Mouse (Mus musculus): ENCODE data around the gene Zfp217. TPM values are rescaled to one million over a fixed set of nuclear protein-coding genes. Genes with fewer than 3 reads are reported as not detected.

Zfp217 gene
- total RNA-seq, 2 experiments from 2014 or later, result 14.4 to 17.7 TPM

DNA sequence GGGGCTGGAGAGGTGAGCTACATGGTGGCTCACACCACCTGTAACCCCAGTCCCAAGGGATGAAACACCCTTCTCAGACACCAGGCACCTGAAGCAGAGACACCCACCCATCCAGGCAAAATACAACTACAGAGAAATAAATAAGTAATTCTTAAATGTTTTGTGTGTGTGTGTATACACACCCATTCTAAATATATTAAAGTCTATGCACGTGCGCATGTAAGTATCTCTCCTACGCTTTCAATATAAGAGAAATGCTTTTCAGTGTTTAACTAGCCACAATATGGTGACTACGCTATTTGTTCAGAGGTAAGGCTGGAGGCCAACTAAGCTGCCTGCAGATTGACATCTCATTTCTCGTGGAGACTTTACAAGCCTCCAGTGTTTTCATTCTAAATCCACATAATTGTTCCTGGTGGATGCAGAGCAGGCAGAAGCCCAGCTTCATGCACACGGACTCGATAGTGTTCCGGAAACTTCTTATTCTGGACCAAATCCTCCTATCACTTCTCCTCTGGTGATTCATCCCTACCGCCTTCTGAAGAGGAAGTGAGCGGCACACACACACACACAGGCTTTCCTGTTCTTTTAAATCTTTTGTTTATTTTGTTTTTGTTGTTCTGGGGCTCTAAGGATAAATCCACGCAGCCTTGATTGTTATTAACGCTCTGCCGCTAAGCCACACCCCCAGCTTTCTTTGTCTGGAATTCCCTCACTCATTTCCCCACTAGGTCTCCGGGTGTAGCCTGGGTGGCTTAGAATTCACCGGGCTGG is 12.1 kb upstream of the Zfp217 start:
- DNase-seq, result peak; percentile 32 to 42
- intact Hi-C loops (cut with DNase I), result loop anchor here (5.0 kb wide), 1 partner anchor 43 kb away; no protein-coding TSS in a partner anchor

DNA sequence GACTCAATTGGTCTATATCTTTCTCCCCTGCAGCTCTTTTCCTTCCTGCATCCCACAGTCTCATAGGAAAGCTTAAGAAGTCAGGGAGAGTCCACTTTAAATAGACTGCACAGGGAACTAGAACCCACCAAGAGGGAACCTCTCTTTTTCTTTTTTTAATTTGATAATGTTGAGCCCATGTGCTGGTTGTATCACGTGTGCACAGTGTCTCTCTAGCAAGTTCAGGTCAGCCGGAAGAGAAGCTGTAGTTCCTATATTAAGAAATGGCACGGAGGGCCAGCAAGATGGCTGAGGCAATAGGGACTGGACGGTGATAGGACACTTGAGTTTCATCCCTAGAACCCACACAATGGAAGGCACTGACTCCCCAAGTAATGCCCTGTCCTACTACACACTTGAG is 11.1 kb upstream of the Zfp217 start:
- intact Hi-C loops (cut with DNase I), result loop anchor here (5.0 kb wide), 1 partner anchor 42 kb away; no protein-coding TSS in a partner anchor
- DNase-seq, result no peak

DNA sequence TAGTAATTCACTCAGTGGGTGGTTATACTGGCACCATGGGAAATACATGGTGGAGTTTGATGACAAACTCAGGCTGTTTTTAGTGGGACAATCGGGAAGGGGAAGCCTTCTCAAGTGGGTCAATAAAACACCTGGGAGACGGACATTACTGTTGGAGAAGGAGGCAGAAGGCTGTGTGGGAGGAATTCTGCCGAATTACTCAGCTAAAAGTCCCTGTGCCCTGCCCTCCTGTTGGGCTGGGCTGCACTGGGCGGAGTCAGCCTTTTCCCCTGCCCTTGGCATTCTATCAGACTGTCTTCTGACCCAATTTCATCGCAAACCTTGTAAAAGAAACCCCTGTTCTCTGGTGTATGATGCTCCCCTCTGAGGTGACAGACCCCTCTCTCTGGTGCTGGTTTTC is 10.3 kb upstream of the Zfp217 start:
- DNase-seq, result no peak
- intact Hi-C loops (cut with DNase I), result loop anchor here (5.0 kb wide), 1 partner anchor 41 kb away; no protein-coding TSS in a partner anchor

DNA sequence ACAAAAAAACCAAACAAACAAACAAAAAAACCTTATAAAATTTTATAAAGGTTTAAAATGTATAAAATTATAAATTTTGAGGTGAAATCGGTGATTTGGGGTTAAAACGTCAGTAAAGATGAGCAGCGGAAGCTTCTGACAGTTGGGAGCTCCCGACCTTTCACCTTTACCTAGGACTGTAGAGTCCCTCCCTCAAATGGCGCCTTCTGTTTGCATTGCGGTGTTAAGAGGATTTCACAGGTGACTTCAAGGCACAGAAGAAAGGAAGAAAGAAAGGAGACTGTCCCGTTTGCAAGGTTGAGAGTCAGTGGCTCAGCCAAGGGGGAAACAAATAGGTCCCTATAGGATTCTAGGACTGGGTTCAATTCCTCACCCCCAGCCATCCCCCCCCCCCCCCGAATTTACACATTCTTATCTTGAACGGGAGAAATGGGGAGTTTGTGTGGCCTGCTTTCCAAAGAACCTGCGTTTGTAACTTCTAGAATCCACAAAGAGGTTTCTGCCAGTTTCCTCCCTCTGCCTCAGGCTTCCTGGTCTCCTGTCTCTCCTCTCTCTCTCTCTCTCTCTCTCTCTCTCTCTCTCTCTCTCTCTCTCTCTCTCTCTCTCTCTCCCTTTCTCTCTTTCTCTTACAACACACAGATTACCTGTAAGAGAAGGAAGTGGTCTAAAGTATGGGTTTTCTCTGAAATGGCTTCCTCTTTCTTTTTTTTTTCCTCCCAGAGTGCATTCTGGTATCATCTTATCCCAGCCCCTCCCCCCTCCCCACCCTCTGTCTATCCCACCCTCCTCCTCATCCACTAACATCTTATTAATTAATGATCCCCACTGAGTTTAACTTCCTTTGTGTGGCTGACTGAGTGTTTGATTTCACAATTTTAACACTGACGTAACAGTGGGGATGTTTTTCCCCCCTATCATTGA is 9.6 kb upstream of the Zfp217 start:
- no peak for DNase-seq
- intact Hi-C loops (cut with DNase I), result loop anchor here (5.0 kb wide), 1 partner anchor 40 kb away; no protein-coding TSS in a partner anchor

DNA sequence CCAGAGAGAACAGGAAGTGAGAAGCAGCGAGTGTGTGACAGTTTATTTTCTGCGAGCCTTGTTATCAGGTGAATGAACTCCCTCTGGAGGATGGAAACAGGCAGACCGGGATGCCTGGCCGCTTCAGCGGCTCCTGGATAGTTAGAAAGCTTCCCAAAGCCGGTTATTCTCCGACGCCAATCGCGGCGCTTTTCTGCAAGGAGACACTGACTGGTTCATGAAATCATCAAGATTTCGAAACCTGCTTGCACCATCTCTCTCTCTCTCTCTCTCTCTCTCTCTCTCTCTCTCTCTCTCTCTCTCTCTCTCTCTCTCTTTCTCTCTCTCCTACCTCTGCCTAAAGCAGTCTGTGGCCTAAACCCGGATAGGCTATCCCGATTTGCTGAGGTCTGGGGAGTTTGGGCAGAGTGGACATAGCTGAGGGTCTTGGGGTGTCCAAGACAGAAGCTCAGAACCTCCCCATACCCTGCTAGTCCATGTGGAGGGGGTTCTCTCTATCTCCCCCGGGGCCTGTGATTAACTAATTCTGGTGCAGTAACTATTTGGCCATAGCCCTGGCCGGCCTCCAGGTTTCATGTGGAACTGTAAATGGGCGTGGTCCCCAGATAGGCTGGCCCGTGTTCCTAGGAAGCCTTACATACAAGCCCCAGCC is 7.3 kb upstream of the Zfp217 start:
- intact Hi-C loops (cut with DNase I), result loop anchor here (2.0 to 5.0 kb wide), 3 partner anchors 26 to 64 kb away; no protein-coding TSS in a partner anchor
- DNase-seq, result peak; percentile 85 to 86

DNA sequence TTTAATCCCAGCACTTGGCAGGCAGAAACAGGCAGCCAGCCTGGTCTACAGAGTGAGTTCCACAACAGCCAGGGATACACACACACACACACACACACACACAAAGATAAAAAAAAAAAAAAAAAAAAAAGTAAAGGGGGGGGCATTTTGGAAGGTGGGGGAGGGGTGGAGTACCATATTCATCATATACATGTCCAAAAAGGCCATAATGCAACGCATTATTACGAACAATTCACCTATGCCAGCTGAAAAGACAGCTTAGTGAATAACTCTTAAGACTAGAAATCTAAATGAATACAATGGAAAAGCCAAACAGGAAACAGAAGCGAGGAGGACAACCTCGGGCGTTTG is 6.8 kb upstream of the Zfp217 start:
- no peak for DNase-seq
- intact Hi-C loops (cut with DNase I), result loop anchor here (2.0 to 5.0 kb wide), 3 partner anchors 26 to 64 kb away; no protein-coding TSS in a partner anchor

DNA sequence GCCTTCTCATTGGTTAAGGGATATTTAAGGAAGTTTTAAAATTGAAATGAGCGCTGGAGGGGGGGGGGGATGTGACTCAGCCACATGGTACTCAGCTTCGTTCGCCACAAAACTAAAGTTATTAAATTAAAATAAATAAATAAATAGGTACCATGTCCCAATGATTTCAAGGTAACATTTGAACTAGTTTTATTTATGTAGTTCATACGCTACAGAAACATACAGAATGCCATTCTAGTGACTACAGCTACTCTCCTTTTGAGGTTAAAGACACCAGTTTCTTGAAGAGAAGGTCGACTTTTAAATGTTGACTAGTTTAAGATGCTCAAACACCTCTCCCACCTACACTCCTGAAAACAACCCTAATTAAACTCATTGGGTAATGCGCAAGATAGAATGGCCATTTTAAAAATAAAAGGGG is 6.4 kb upstream of the Zfp217 start:
- intact Hi-C loops (cut with DNase I), result loop anchor here (2.0 kb wide), 2 partner anchors 26 to 64 kb away; no protein-coding TSS in a partner anchor
- DNase-seq, result no peak

DNA sequence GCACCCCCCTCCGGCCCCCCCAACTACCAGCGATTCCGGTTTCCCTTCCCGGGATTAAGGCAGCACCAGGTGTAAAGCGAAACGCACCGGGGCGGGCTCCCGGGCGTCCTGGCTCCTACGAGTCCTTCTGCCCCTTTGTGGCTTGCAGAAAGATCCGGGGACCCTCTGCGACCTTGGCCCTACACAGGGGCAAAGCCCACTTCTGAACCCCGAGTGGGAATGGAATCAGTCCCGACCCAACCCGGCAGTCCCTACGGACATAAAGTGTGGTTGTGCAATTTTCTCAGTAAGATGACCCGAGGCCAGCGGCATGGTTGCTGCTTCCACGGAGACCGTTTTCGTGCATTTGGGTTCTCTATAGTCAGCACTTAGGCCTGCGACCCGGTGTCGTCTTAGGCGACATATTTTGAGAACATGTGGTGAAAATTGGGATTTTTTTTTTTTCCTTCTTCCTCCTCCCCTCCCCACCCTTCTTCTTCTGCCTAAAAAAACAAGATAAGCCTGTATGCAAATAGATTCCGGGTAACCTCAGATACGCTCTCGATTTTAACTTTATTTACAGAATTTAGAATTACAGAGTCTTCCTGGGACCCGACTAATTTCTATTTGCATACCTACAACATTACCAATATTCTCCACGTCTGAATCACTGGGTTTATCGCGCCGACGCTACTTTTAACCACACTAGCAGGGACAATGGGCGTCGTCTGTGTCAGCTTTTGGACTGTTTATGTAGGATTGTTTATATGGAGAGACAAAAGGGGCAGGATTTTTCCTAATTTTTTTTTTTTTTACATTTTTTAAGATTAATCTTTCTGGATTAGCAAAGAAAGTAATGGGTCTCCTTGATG is 5.7 kb upstream of the Zfp217 start:
- intact Hi-C loops (cut with DNase I), result loop anchor here (2.0 kb wide), 3 partner anchors 25 to 65 kb away; no protein-coding TSS in a partner anchor
- DNase-seq, result peak; percentile 72 to 77

DNA sequence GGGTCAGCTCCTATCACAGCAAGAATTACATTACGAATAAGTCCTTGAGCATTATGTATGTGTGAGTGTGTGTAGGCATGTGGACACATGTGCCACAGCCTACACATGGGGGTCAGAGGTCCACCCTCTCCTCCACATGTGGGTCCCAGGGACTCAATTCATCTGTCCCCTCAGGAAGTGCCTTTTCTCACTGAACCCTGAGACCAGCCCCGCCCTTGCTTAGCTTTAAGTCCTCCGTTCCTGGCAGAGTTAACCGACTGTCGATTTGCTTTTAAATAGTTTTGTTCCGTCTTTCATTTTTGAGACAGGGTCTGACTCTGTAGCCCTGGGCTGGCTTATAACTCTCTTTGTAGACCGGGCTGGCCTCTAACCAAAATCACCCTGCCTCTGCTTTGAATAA is 5.0 kb upstream of the Zfp217 start:
- intact Hi-C loops (cut with DNase I), result loop anchor here (2.0 kb wide), 1 partner anchor 52 kb away; no protein-coding TSS in a partner anchor
- peak; percentile 39 to 40 for DNase-seq

DNA sequence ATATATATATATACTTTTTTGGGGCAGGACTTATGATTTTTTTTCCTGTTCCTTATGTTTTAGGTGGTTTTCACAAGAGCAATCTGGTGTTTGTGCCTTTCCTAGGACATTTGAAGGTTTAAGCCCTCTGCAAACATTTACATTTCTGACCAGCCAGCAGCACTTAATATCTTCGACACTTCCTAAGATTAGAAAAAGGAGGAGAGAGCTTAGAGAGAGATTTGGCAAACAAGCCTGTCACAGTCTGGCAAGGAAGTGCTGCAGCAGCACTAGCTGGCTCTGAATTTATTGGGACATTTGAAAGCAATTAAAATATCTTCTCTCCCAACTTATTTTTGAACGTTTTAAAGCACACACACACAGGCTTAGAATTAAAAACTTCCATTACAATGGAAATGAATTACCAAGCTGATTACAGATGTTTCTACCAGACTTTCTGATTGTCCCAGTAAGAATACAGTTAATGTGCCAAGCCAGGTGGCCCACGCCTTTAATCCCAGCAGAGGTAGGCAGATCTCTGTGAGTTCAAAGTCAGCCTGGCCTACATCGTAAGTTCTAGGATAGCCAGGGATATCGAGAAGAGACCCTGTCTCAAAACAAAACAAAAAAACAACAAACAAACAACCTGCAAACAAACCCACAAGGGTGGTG is 4.3 kb upstream of the Zfp217 start:
- intact Hi-C loops (cut with DNase I), result loop anchor here (2.0 kb wide), 1 partner anchor 53 kb away; no protein-coding TSS in a partner anchor

DNA sequence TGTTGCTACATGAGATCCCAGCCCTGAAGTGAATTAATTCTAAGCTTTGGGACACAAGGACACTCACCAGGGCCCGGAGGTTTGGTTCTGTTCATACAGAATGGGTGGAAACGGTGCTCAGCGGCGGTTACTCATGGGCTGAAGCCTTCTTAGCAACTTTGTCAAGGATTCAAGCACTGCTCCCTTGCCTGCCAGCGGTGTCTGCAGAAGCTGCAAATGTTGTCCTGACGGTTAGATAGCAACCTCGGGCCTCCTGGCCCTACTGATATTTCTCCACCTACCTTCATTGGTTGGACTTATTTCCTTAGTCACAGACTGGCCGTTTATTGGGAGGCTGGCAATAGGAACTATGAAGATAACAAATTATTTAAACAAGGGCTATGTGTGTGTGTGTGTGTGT is 3.6 kb upstream of the Zfp217 start:
- no peak for DNase-seq
- intact Hi-C loops (cut with DNase I), result no loop called here

More for the DNA sequence above, 4.3 kb upstream of the Zfp217 start:
- peak in 1 of 2 experiments; percentile 42 for DNase-seq

DNA sequence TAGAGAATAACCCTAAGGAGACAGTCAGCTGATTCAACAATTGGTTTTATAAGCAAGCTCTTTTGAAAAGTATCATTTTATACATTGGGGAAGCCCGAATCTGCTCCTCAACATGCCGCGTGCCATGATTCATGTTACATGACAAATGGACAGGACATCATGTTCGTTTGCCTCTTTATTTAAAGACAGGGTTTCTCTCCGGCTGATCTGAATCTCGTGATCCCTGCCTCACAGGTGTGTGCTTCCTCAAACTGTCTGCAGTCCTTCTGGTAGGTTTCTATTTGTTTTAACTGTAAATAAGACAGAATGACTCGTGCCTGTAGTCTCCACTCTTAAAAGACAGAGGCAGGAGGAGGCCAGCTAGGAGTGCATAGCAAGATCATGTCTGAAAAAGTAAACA is 925 bp upstream of the Zfp217 start:
- DNase-seq, result no peak
- intact Hi-C loops (cut with DNase I), result no loop called here

DNA sequence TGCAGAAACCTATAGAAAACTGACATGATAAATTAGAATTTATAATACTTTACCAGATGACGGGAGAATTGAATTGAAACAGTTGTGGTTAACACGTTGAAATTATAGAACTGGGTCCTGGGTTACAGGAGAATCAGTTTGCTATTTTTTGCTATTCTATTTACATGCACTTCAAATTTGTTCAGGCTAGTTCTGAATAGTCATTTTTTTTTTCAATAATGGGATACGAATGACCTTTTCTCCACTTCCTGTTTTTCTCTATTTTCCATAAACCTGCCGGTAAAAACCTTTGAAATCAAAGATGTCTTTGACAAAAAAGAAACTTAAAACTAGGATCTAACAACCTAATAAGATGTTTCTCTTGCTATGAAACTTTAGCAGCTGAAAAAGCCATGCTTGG is 733 bp downstream of the Zfp217 start:
- no peak for DNase-seq
- intact Hi-C loops (cut with DNase I), result no loop called here

DNA sequence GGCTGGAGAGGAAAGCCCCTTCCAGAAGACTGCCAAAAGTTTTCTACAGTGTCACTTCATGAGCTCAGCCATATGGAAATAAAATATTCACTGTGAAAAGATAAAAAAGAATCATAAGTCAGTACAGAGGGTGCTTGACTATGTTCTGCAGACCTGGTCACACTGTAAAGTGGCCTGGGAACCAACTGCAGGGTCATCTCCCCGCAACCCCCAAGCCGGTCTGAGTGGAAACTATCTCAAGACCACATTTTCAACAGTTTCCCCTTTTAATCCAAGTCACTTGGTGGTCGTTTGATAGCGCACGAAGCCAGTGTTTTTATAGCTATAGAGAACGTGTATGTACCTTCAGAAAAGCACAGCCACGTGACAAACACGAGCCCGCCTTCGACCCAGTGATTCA is 3.6 kb downstream of the Zfp217 start:
- intact Hi-C loops (cut with DNase I), result no loop called here
- DNase-seq, result no peak

DNA sequence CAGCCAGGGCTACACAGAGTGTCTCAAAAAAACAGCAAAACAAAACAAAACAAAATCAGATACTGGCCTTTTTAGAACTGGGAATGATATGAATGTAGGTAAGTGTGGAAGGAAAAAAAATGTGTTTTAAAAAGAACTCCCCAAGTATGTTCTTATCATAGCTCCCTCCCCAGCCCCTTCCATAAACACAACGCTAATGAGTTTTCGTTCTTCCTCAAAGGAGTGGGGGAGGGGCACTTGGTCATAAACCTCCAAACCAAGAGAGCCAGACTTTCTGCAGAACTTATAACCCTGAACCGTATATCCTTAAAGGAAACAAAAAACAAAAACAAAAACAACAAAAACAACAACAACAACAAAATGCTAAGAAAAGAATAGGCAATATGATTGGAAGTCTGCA is 4.0 kb downstream of the Zfp217 start:
- no peak for DNase-seq
- intact Hi-C loops (cut with DNase I), result no loop called here

DNA sequence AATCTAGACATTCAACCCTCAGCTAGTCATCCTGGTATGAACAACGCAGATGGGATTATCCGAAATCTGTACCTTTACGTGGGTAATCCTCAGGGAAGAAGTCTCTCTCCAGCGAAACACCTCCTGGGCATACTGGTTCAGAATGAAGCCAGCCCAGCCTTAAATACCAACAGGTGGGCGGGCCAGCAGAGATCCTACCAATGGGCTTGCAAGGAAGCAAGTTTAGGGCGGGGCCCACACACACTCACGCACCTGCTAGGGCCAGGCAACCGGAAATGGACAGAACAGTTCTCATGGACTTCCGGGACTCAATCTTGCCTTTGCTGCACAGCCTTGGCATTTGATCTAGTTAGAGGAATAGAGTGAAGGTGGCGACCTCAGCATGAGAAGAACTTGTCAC is 5.4 kb downstream of the Zfp217 start:
- intact Hi-C loops (cut with DNase I), result no loop called here
- no peak for DNase-seq

DNA sequence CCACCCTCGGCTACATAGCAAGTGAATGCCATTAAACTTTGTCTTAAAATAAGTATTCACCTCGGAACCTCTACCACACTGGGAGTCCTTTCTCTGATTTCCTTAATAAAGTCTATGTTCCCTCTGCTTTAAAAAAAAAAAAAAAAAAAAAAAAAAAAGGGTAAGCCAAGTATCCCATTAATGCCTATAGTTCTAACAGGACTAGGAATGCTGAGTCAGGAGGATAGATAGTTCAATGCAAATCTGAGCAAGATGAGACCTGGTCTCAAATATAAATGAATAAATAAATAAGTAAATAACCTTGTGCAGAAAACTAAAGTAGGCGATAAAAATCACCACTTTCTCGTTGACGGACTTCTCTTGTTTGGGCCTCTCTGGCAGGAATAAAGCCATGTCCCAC is 6.4 kb downstream of the Zfp217 start:
- DNase-seq, result no peak
- intact Hi-C loops (cut with DNase I), result no loop called here

DNA sequence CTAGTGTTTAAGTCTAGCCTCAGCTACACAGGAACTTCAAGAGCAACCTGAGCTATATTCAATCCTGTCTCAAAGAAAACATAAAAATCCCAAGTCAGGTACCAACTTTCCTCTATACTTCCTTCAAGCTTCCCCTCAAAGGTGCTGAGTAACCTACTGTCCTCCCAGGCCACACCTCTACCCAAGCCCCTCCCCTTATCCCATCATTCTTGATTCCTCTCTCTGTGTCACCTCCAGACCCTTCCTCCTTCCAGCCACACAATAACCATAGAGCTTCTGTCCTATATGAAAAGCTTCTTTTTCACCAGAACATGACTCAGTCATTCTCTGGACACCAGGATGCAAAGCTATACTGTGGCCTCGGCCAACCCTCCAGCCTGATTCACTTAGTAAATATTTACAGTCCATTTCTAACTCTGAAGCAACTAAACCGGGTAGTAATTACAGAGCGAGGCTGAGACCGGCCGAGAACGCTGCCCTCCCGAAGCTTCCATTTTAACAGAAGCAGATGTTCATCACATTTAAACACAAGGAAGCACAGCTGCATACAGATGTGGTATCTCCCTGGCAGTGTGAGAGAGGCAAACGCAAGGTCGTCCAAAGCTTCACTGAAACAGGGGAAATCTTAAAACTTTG is 8.4 kb downstream of the Zfp217 start:
- no peak for DNase-seq
- intact Hi-C loops (cut with DNase I), result no loop called here

DNA sequence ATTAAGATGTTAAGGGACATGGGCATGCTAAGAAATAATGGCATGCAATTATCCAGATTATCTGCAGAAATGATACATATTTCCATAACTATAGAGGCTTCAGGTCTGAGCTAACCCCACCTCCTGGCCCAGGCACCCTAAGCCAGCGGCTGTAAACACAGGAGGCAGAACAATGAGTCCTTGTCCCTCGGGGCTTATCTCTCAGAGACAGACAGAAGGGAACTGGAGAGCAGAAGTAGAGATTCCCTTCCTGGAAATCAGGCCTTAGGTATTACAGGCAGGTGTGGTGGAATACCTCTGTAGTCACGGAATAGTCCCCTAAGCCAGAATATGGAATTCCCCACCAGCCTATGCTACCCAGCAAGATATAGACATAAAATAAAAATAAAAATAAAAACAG is 11.0 kb downstream of the Zfp217 start:
- intact Hi-C loops (cut with DNase I), result no loop called here
- DNase-seq, result no peak

All from heart, postnatal 10 days (tissue).